Mouse (Mus musculus): ENCODE data around the gene Nr6a1. TPM values are rescaled to one million over a fixed set of nuclear protein-coding genes. Genes with fewer than 3 reads are reported as not detected.

Nr6a1 gene
- total and polyA plus RNA-seq, 2 experiments = 5.9 to 14.8 TPM

GRCm38 (mm10) chr2:38934936-38935335, 7.4 kb upstream of the Nr6a1 start:
- 0 out of 2 replicates have a peak, but pooled peaks cover 3% of the 10 kb centered on the region for H3K4me1 ChIP-seq (ENCODE audit: control insufficient read depth, insufficient read depth, low read length)
- H3K4me3 ChIP-seq (ENCODE audit: insufficient read depth, low read depth, low read length) = no peak overlapping the region
- TF ChIP-seq POLR2A (IDR thresholded peaks at IDR 0.05; ENCODE audit: extremely low read depth, insufficient read depth, low read length) = no peak
- TF ChIP-seq CTCF (IDR thresholded peaks at IDR 0.05; ENCODE audit: low read depth, low read length) = no peak
- H3K79me2 ChIP-seq (ENCODE audit: control insufficient read depth, insufficient read depth, low read length) = no peaks in the 10 kb centered on the region
- no peak overlapping the region for H3K9ac ChIP-seq (ENCODE audit: low read depth, low read length)
- DNase-seq (ENCODE audit: extremely low read depth, low read depth, low spot score) = no peak
- no peak overlapping the region for H3K27ac ChIP-seq (replicated peaks; ENCODE audit: insufficient read depth, low read depth, low read length)
- H3K36me3 ChIP-seq (ENCODE audit: control insufficient read depth, insufficient read depth, low read length) = no peaks in the 10 kb centered on the region
- WGBS = 82% methylated on average over 5 of the region's 5 CpGs
- no peaks in the 10 kb centered on the region for H3K27me3 ChIP-seq (ENCODE audit: control insufficient read depth, insufficient read depth, low read length)

- no peak for DNase-seq (ENCODE audit: extremely low read depth, low read depth, low spot score)
- H3K27ac ChIP-seq (replicated peaks; ENCODE audit: insufficient read depth, low read depth, low read length) = no peak overlapping the region
- no peaks in the 10 kb centered on the region for H3K79me2 ChIP-seq (ENCODE audit: control insufficient read depth, insufficient read depth, low read length)
- no peak overlapping the region for H3K9ac ChIP-seq (ENCODE audit: low read depth, low read length)
- H3K4me3 ChIP-seq (ENCODE audit: insufficient read depth, low read depth, low read length) = no peak overlapping the region
- TF ChIP-seq POLR2A (IDR thresholded peaks at IDR 0.05; ENCODE audit: extremely low read depth, insufficient read depth, low read length) = no peak
- TF ChIP-seq CTCF (IDR thresholded peaks at IDR 0.05; ENCODE audit: low read depth, low read length) = no peak
- WGBS = 39% methylated on average over 2 of the region's 2 CpGs
- no peaks in the 10 kb centered on the region for H3K36me3 ChIP-seq (ENCODE audit: control insufficient read depth, insufficient read depth, low read length)
- H3K27me3 ChIP-seq (ENCODE audit: control insufficient read depth, insufficient read depth, low read length) = no peaks in the 10 kb centered on the region
- H3K4me1 ChIP-seq (ENCODE audit: control insufficient read depth, insufficient read depth, low read length) = 0 out of 2 replicates have a peak, but pooled peaks cover 3% of the 10 kb centered on the region
These were observed 6.4 kb upstream of the Nr6a1 start for GRCm38 (mm10) chr2:38933931-38934330.

- Histone ChIP-seq H3K27ac (replicated peaks; ENCODE audit: insufficient read depth, low read depth, low read length) (no peak within 1 kb of the TSS), H3K4me1 (ENCODE audit: control insufficient read depth, insufficient read depth, low read length) (0 out of 2 replicates have a peak, but pooled peaks cover 3% of the 10 kb centered on the region), H3K9ac (ENCODE audit: low read depth, low read length) (peak within 1 kb of the TSS; percentile 43), H3K4me3 (ENCODE audit: insufficient read depth, low read depth, low read length) (peak within 1 kb of the TSS; percentile 61), H3K36me3 (ENCODE audit: control insufficient read depth, insufficient read depth, low read length) (no peaks in the 10 kb centered on the region), H3K27me3 (ENCODE audit: control insufficient read depth, insufficient read depth, low read length) (no peaks in the 10 kb centered on the region), H3K79me2 (ENCODE audit: control insufficient read depth, insufficient read depth, low read length) (no peaks in the 10 kb centered on the region)
- peak; percentile 34 for DNase-seq (ENCODE audit: extremely low read depth, low read depth, low spot score)
- TF ChIP-seq POLR2A (IDR thresholded peaks at IDR 0.05; ENCODE audit: extremely low read depth, insufficient read depth, low read length) (no peak), CTCF (IDR thresholded peaks at IDR 0.05; ENCODE audit: low read depth, low read length) (peak; percentile 75)
- 13% methylated on average over 32 of the region's 32 CpGs for WGBS
These were observed 4.6 kb upstream of the Nr6a1 start, which contains the start of gene Olfml2a for GRCm38 (mm10) chr2:38931851-38932667. Gene Olfml2a (plus strand): TSS chr2:38931978.

GRCm38 (mm10) chr2:38930269-38930668, 2.8 kb upstream of the Nr6a1 start:
- no peak for DNase-seq (ENCODE audit: extremely low read depth, low read depth, low spot score)
- no peak overlapping the region for H3K27ac ChIP-seq (replicated peaks; ENCODE audit: insufficient read depth, low read depth, low read length)
- TF ChIP-seq CTCF (IDR thresholded peaks at IDR 0.05; ENCODE audit: low read depth, low read length) = no peak
- no peak for TF ChIP-seq POLR2A (IDR thresholded peaks at IDR 0.05; ENCODE audit: extremely low read depth, insufficient read depth, low read length)
- no peaks in the 10 kb centered on the region for H3K79me2 ChIP-seq (ENCODE audit: control insufficient read depth, insufficient read depth, low read length)
- no peak overlapping the region for H3K9ac ChIP-seq (ENCODE audit: low read depth, low read length)
- H3K27me3 ChIP-seq (ENCODE audit: control insufficient read depth, insufficient read depth, low read length) = no peaks in the 10 kb centered on the region
- no peak overlapping the region for H3K4me3 ChIP-seq (ENCODE audit: insufficient read depth, low read depth, low read length)
- 0 out of 2 replicates have a peak, but pooled peaks cover 3% of the 10 kb centered on the region for H3K4me1 ChIP-seq (ENCODE audit: control insufficient read depth, insufficient read depth, low read length)
- no peaks in the 10 kb centered on the region for H3K36me3 ChIP-seq (ENCODE audit: control insufficient read depth, insufficient read depth, low read length)
- WGBS = 89% methylated on average over 2 of the region's 2 CpGs

- H3K4me1 ChIP-seq (ENCODE audit: control insufficient read depth, insufficient read depth, low read length) = peaks cover 2% of the 10 kb centered on the region; the same call in 1 of the 2 replicates
- no peak for TF ChIP-seq CTCF (IDR thresholded peaks at IDR 0.05; ENCODE audit: low read depth, low read length)
- TF ChIP-seq POLR2A (IDR thresholded peaks at IDR 0.05; ENCODE audit: extremely low read depth, insufficient read depth, low read length) = 0 out of 2 replicates have a peak, but pooled peaks have one; percentile 26
- under 1% methylated on average over 42 of the region's 53 CpGs for WGBS
- no peaks in the 10 kb centered on the region for H3K27me3 ChIP-seq (ENCODE audit: control insufficient read depth, insufficient read depth, low read length)
- H3K4me3 ChIP-seq (ENCODE audit: insufficient read depth, low read depth, low read length) = peak overlapping the region; percentile 98
- H3K79me2 ChIP-seq (ENCODE audit: control insufficient read depth, insufficient read depth, low read length) = no peaks in the 10 kb centered on the region; the same call in 1 of the 2 replicates
- H3K27ac ChIP-seq (replicated peaks; ENCODE audit: insufficient read depth, low read depth, low read length) = peak overlapping the region; percentile 56
- H3K9ac ChIP-seq (ENCODE audit: low read depth, low read length) = peak overlapping the region; percentile 48
- DNase-seq (ENCODE audit: extremely low read depth, low read depth, low spot score) = peak; percentile 91
- no peaks in the 10 kb centered on the region for H3K36me3 ChIP-seq (ENCODE audit: control insufficient read depth, insufficient read depth, low read length)
These were observed 1.2 kb downstream of the Nr6a1 start for GRCm38 (mm10) chr2:38926145-38926891.
